Mouse (Mus musculus) liver (tissue): ENCODE data around the gene Acer3.

Source experiments
- DNase-seq: peaks from one replicate; pipeline ENCODE4 v3.0.0-alpha.2; 2020; ENCODE audit warnings: mixed read lengths

Gene Acer3

GRCm38 (mm10) chr7:98321083-98321482 is at the start of gene Acer3:
Gene Acer3, minus strand, starts transcription at chr7:98321208.
- DNase-seq = no peak

DNA sequence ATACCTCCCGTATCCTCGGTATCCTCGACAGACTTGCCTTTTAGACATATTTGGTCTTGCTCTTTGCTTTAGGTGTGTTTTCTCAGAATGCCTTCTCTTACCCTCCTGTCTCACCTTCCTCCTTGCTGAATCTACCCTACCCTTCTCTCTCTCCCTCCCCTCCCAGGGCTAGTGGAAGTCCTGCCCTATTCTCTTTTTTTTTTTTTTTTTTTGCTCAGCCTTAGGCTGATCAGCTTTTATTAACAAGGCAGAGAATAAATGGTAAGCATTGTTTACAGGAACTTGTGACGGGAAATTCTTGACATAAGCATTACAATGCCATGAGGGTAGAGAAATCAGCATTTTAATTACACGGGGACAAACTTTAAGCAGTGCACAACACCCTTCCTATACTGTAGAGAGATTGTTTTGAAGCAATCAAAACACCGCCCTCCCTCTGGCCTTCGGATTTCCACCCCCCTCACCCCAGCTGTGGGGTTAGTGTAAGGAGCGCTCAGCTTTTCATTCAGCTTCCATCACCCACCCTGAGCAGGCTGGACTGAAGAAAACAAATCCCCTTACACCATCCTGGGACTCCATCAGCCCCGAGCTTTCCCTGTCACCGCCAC is 48.9 kb upstream of the Acer3 start:
- no peak for DNase-seq

- DNase-seq = no peak
These were observed 40.7 kb upstream of the Acer3 start for GRCm38 (mm10) chr7:98361662-98362061.

DNA sequence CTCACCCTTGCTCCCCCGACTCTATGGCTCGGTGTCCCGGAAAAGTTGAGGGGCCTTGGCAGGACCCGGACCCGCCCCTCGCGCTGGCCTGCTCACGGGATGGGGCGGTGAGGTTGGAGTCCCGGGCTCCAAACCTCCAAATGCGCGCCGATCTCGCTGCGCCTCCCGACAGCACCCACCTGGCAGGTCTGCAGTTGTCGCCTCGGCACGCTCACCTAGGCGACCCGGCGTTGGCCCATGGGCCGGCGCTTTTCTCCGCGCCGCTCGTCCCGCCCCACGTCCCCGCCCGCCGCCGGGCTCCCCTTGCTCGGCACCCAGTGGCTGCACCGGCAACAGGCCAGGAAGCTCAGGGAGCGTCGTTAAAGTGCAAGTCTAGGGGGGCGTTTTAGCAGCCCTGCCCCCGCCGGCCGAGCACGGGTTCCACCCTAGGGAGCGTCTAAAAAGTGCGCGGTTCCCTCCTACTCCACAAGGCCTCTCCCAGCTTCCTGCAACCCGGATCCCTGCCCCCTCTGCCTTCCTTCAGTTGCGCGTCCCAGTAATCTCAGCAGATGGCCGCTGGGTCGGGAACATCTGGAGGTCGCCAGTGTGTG is 40.1 kb upstream of the Acer3 start, which contains the start of gene Tsku:
Gene Tsku, minus strand, starts transcription at position 266 of the 590 bp plus-strand sequence.
- DNase-seq = peak; percentile 82

- DNase-seq = no peak
These were observed 39.6 kb upstream of the Acer3 start for GRCm38 (mm10) chr7:98360621-98360990.

DNA sequence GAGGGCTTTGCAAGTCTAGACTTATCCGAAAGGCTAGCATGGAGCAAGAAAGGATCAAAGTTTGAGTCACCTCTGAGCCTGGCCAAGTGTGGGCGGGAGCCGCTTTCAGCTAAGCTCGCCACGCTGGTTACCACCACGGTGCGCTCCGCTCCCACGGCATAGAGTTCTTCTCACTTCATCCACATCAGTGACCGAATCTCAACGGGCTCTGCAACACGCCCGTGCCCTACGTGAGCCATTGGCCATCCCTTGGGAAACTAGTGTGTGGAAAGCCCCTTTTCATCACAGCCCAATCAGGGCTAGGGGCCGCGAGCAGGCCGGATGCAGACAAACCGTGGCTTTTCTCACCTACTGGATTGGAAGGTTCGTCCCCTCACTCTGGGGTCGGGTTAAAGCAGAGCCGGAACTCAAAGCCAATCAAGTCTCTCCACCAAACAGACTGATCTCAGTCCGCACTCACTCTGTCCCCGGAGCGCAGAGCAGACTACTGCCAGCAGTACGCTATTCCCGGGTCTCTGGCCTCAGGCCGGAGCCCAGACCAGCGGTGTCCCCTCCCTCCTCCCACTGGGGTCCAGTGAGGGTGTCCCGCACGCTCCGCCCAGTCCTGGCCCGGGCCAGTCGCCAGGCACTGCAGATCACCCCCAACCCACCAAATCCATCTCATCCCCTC is 39.1 kb upstream of the Acer3 start:
- peak; percentile 52 for DNase-seq

GRCm38 (mm10) chr7:98358016-98358415 is 37.0 kb upstream of the Acer3 start:
- DNase-seq = no peak

DNA sequence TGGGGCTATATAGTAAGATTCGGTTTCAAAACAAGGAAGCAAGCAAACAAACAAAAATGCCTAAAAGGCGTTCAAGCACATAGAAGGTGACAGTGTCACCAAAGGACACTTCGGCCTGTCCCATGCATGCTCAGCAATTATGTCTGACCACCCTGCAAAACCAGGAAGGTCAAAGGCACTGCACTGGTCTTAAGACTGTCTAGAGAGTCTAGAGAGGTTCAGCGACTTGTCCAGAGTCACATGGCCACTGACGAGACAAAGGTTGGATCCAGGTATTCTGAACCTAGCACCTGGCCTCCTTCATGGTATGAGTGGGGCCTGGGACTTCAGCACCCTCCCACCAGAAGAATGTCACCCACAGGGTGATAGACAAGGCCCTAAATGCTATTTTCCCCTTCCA is 36.3 kb upstream of the Acer3 start:
- DNase-seq = no peak

DNA sequence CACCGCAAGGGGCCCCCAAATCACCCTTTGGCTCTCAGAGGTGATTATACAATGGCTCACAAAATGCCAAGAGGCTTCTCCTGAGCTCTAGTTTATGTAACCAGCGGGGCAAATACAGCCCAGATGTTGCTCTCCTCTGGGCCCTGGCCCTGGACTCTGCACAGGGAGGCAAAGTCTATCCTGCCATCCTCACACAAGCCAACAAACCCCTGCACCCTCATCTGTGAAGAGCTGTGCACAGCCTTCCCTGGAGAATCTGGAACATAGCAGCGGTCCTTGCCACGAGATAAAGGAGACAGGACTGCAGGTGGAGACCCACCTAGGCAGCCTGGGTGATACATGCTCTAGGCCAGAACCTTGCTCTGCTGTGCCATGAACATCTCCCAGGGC is 33.9 kb upstream of the Acer3 start:
- DNase-seq = no peak

DNA sequence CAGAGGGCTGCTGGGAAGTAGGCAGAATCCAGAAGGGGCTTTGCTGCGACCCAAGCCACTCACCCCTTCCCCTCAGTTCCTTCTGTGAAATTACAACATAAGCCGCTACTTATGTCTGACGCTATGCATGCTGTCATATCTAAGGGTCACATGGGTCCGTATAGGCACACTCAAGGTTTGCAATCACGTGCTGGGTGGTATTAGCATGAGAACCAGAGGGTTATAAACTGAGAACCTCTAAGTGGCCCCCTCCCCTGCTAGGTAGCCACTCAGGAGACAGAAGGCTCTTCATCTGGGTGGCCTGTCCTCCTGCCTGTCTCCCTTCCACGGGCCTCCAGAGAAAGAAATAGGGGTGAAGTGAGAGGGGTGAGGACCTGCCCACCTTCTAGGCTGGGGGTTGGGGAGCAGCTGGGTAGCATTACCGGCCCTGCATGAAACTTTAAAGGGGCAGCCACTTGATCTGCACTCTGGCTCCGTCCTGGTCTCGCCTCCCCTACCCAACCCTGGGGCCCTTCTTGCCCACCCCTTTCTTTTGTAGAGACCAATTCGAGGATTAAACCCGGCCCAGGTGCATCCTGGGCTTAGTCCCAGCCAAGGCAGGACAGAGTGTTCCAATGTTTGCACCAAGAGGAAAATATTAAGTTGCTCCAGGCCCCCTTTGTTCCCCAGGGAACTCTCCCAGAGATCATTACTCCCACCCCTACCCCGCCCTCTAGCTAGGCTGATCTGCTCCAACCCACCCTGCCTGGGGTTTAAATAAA is 33.3 kb upstream of the Acer3 start:
- no peak for DNase-seq

DNA sequence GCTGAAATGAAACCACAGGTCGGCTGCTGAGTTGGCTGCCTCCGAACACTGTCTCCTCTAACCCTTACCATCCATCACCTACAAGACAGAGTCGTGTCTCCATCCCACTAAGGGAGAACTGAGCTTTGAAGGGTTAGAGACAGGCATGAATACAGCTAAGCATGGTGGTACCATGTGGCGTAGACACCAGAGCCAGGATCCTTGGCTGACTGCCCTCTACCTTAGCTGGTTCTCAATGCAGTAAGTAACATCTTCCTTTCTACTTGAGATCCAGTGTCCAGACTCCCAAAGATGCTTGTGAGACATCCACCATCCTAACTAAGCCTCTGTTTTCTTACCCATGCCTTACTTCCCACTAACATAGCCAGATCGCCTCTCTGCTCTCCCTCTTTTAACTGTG is 32.6 kb upstream of the Acer3 start:
- no peak for DNase-seq

GRCm38 (mm10) chr7:98351523-98351922 is 30.5 kb upstream of the Acer3 start:
- DNase-seq = no peak

DNA sequence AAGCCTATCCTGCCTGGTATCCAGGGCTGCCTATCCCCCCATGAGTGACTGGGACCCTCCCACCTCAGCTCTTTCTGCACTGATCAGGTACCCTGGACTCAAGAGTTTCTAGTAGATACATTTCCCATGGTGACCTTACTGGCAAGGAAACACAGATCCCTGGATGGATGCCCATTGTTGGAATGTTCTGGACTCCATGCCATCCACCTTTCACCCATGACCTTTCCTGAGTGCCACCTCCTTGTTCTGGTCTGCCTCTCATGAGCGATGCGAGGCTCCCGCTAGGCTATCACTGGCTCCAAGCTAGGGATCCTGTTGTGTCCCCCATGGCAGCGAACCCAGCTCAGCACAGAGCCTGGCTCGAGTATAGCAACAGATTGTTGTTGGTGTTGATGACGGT is 28.8 kb upstream of the Acer3 start:
- DNase-seq = no peak

DNA sequence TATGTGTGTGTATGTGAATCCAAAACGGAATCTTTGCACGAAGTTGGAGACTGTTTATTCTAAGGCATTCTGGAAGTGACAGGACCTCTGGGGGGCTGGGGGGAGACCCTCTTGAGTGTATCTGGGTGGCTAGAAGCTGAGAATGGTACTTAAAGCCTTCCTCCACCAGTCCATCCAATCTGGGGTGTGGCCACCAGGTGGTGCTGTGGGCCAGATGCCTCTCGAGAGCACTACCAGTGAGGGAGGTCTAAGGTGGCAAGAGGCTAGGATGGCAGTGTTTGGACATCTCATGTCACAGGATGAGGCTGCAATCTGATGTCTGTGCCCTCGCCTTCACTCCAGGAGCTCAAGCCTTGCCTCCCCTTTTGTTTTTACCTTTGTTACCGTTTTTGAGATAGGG is 28.1 kb upstream of the Acer3 start:
- peak; percentile 85 for DNase-seq

DNA sequence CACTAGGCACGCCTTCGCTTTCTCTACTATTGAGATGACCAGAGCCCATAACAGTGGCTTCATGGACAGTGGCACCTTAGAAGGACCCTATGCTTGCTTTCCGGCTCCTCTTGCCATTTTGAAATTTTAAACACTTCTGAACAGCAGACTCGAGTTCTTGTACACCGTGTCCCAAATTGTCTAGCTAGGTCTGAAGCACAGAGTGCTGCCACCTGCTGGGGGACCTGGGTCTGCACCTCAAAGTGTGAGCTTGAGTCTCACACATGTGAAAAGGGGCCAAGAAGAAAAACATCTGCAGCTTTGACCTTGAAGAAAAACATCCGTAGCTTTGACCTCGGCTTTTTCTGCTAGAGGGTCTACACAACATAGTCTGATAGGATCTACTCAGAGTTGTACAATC is 27.0 kb upstream of the Acer3 start:
- peak; percentile 75 for DNase-seq

- DNase-seq = no peak
These were observed 26.5 kb upstream of the Acer3 start for GRCm38 (mm10) chr7:98347471-98347870.

GRCm38 (mm10) chr7:98345036-98345435 is 24.0 kb upstream of the Acer3 start:
- no peak for DNase-seq

GRCm38 (mm10) chr7:98344361-98344760 is 23.4 kb upstream of the Acer3 start:
- DNase-seq = peak; percentile 73

GRCm38 (mm10) chr7:98342249-98342648 is 21.2 kb upstream of the Acer3 start:
- DNase-seq = peak; percentile 48

- DNase-seq = peak; percentile 92
These were observed 20.5 kb upstream of the Acer3 start for GRCm38 (mm10) chr7:98341475-98341874.

DNA sequence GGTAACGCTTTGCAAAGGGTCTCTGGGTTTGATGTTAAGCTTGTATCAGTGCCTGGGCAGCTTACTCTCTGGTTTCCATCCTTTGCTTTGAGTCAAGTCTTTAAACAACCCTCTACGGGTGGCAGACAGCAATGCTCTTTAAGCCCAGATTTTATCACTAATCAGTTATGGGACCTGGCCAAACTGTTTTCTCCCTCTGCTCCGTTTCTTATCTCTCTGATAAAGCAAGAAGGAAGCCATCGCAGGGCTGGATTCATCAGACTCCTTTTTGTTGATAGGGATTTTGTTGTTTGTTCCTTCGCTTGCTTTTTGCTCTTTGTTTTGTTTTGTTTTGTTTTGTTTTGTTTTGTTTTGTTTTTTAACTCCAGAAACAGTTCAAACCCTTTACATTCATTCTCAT is 19.3 kb upstream of the Acer3 start:
- DNase-seq = no peak

- no peak for DNase-seq
These were observed 13.0 kb upstream of the Acer3 start for GRCm38 (mm10) chr7:98333987-98334386.

- DNase-seq = no peak
These were observed 12.5 kb upstream of the Acer3 start for GRCm38 (mm10) chr7:98333507-98333906.
